Mouse (Mus musculus): Measurements from ENCODE around the gene Mthfd2l. TPM values are rescaled to one million over a fixed set of nuclear protein-coding genes. Genes with fewer than 3 reads are reported as not detected.

Mthfd2l gene
- polyA plus RNA-seq, 1 experiment from 2014 or later: 85.0 TPM

GRCm38 (mm10) chr5:90922958-90923357 lies 8.0 kb upstream of the Mthfd2l start:
- H3K4me2 ChIP-seq (ENCODE audit: low read depth, low read length, severe bottlenecking): no peak overlapping the region
- no peaks in the 10 kb centered on the region for H3K9me3 ChIP-seq (ENCODE audit: control insufficient read depth, low read length)
- DNase-seq (ENCODE audit: low spot score): no peak
- 90% methylated on average over 4 of the region's 4 CpGs for WGBS
- H3K4me3 ChIP-seq (ENCODE audit: low read depth, low read length): no peak overlapping the region
- H3K4me1 ChIP-seq (replicated peaks; ENCODE audit: control insufficient read depth, insufficient read depth, low read length): no peaks in the 10 kb centered on the region
- no peaks in the 10 kb centered on the region for H3K36me3 ChIP-seq (ENCODE audit: control insufficient read depth, insufficient read depth, low read length)
- H3K27ac ChIP-seq (ENCODE audit: low read depth, low read length): no peak overlapping the region
- H3K9ac ChIP-seq (ENCODE audit: low read length): no peak overlapping the region
- H3K27me3 ChIP-seq (ENCODE audit: control insufficient read depth, insufficient read depth, low read length): no peaks in the 10 kb centered on the region
- ATAC-seq (replicated peaks; ENCODE audit: low FRiP score): no peak

GRCm38 (mm10) chr5:90930546-90930945 lies 371 bp upstream of the Mthfd2l start:
- H3K4me1 ChIP-seq (replicated peaks; ENCODE audit: control insufficient read depth, insufficient read depth, low read length): 0 out of 2 replicates have a peak, but pooled peaks cover 3% of the 10 kb centered on the region
- H3K9me3 ChIP-seq (ENCODE audit: control insufficient read depth, low read length): no peaks in the 10 kb centered on the region
- no peaks in the 10 kb centered on the region for H3K27me3 ChIP-seq (ENCODE audit: control insufficient read depth, insufficient read depth, low read length)
- no peaks in the 10 kb centered on the region; the same call in 1 of the 2 replicates for H3K36me3 ChIP-seq (ENCODE audit: control insufficient read depth, insufficient read depth, low read length)
- 63% methylated on average over 2 of the region's 2 CpGs for WGBS
- peak overlapping the region; percentile 75 for H3K4me3 ChIP-seq (ENCODE audit: low read depth, low read length)
- H3K9ac ChIP-seq (ENCODE audit: low read length): peak overlapping the region; percentile 99
- peak overlapping the region; percentile 97 for H3K27ac ChIP-seq (ENCODE audit: low read depth, low read length)
- no peak; the same call in 1 of the 2 replicates for ATAC-seq (replicated peaks; ENCODE audit: low FRiP score)
- peak overlapping the region; percentile 58 for H3K4me2 ChIP-seq (ENCODE audit: low read depth, low read length, severe bottlenecking)
- no peak for DNase-seq (ENCODE audit: low spot score)

GRCm38 (mm10) chr5:90931911-90932310 lies 994 bp downstream of the Mthfd2l start:
- 7% methylated on average over 6 of the region's 6 CpGs for WGBS
- ATAC-seq (replicated peaks; ENCODE audit: low FRiP score) (peak; percentile 14; the same call in 1 of the 2 replicates), DNase-seq (ENCODE audit: low spot score) (no peak)
- Histone ChIP-seq H3K27ac (ENCODE audit: low read depth, low read length) (peak overlapping the region; percentile 97), H3K36me3 (ENCODE audit: control insufficient read depth, insufficient read depth, low read length) (no peaks in the 10 kb centered on the region; the same call in 1 of the 2 replicates), H3K4me2 (ENCODE audit: low read depth, low read length, severe bottlenecking) (peak overlapping the region; percentile 58), H3K4me1 (replicated peaks; ENCODE audit: control insufficient read depth, insufficient read depth, low read length) (0 out of 2 replicates have a peak, but pooled peaks cover 3% of the 10 kb centered on the region), H3K27me3 (ENCODE audit: control insufficient read depth, insufficient read depth, low read length) (no peaks in the 10 kb centered on the region), H3K4me3 (ENCODE audit: low read depth, low read length) (peak overlapping the region; percentile 75), H3K9ac (ENCODE audit: low read length) (peak overlapping the region; percentile 99), H3K9me3 (ENCODE audit: control insufficient read depth, low read length) (no peaks in the 10 kb centered on the region)

- 0 out of 2 replicates have a peak, but pooled peaks cover 3% of the 10 kb centered on the region for H3K4me1 ChIP-seq (replicated peaks; ENCODE audit: control insufficient read depth, insufficient read depth, low read length)
- ATAC-seq (replicated peaks; ENCODE audit: low FRiP score) (no peak), DNase-seq (ENCODE audit: low spot score) (no peak)
- no peak overlapping the region for H3K27ac ChIP-seq (ENCODE audit: low read depth, low read length)
- WGBS: 91% methylated on average over 2 of the region's 2 CpGs
- H3K4me2 ChIP-seq (ENCODE audit: low read depth, low read length, severe bottlenecking): no peak overlapping the region
- H3K9ac ChIP-seq (ENCODE audit: low read length): no peak overlapping the region
- no peaks in the 10 kb centered on the region; the same call in 1 of the 2 replicates for H3K36me3 ChIP-seq (ENCODE audit: control insufficient read depth, insufficient read depth, low read length)
- H3K9me3 ChIP-seq (ENCODE audit: control insufficient read depth, low read length): no peaks in the 10 kb centered on the region
- no peaks in the 10 kb centered on the region for H3K27me3 ChIP-seq (ENCODE audit: control insufficient read depth, insufficient read depth, low read length)
- H3K4me3 ChIP-seq (ENCODE audit: low read depth, low read length): no peak overlapping the region
Observed at GRCm38 (mm10) chr5:90936706-90937105, 5.8 kb downstream of the Mthfd2l start.

GRCm38 (mm10) chr5:90945453-90945852 lies 14.5 kb downstream of the Mthfd2l start:
- no peak overlapping the region for H3K4me2 ChIP-seq (ENCODE audit: low read depth, low read length, severe bottlenecking)
- H3K36me3 ChIP-seq (ENCODE audit: control insufficient read depth, insufficient read depth, low read length): no peaks in the 10 kb centered on the region
- H3K27ac ChIP-seq (ENCODE audit: low read depth, low read length): no peak overlapping the region
- H3K27me3 ChIP-seq (ENCODE audit: control insufficient read depth, insufficient read depth, low read length): no peaks in the 10 kb centered on the region
- no peaks in the 10 kb centered on the region for H3K4me1 ChIP-seq (replicated peaks; ENCODE audit: control insufficient read depth, insufficient read depth, low read length)
- H3K4me3 ChIP-seq (ENCODE audit: low read depth, low read length): no peak overlapping the region
- no peaks in the 10 kb centered on the region for H3K9me3 ChIP-seq (ENCODE audit: control insufficient read depth, low read length)
- no peak for ATAC-seq (replicated peaks; ENCODE audit: low FRiP score)
- no peak overlapping the region for H3K9ac ChIP-seq (ENCODE audit: low read length)
- DNase-seq (ENCODE audit: low spot score): no peak
- 96% methylated on average over 2 of the region's 2 CpGs for WGBS

- Histone ChIP-seq H3K4me2 (ENCODE audit: low read depth, low read length, severe bottlenecking) (no peak overlapping the region), H3K9ac (ENCODE audit: low read length) (no peak overlapping the region), H3K36me3 (ENCODE audit: control insufficient read depth, insufficient read depth, low read length) (no peaks in the 10 kb centered on the region), H3K27ac (ENCODE audit: low read depth, low read length) (no peak overlapping the region), H3K27me3 (ENCODE audit: control insufficient read depth, insufficient read depth, low read length) (no peaks in the 10 kb centered on the region), H3K4me1 (replicated peaks; ENCODE audit: control insufficient read depth, insufficient read depth, low read length) (no peaks in the 10 kb centered on the region), H3K9me3 (ENCODE audit: control insufficient read depth, low read length) (no peaks in the 10 kb centered on the region), H3K4me3 (ENCODE audit: low read depth, low read length) (no peak overlapping the region)
- 93% methylated on average over 15 of the region's 15 CpGs for WGBS
- ATAC-seq (replicated peaks; ENCODE audit: low FRiP score): no peak
- DNase-seq (ENCODE audit: low spot score): no peak
Observed at GRCm38 (mm10) chr5:90949499-90949898, 18.6 kb downstream of the Mthfd2l start.

GRCm38 (mm10) chr5:90951475-90951874 lies 20.6 kb downstream of the Mthfd2l start:
- H3K9me3 ChIP-seq (ENCODE audit: control insufficient read depth, low read length): no peaks in the 10 kb centered on the region
- no peak overlapping the region for H3K9ac ChIP-seq (ENCODE audit: low read length)
- no peaks in the 10 kb centered on the region for H3K27me3 ChIP-seq (ENCODE audit: control insufficient read depth, insufficient read depth, low read length)
- DNase-seq (ENCODE audit: low spot score) (no peak), ATAC-seq (replicated peaks; ENCODE audit: low FRiP score) (peak; percentile 61; the same call in 1 of the 2 replicates)
- H3K27ac ChIP-seq (ENCODE audit: low read depth, low read length): no peak overlapping the region
- no peaks in the 10 kb centered on the region for H3K4me1 ChIP-seq (replicated peaks; ENCODE audit: control insufficient read depth, insufficient read depth, low read length)
- no peak overlapping the region for H3K4me3 ChIP-seq (ENCODE audit: low read depth, low read length)
- 31% methylated on average over 2 of the region's 2 CpGs for WGBS
- no peak overlapping the region for H3K4me2 ChIP-seq (ENCODE audit: low read depth, low read length, severe bottlenecking)
- no peaks in the 10 kb centered on the region for H3K36me3 ChIP-seq (ENCODE audit: control insufficient read depth, insufficient read depth, low read length)

- WGBS: 88% methylated on average over 8 of the region's 8 CpGs
- Histone ChIP-seq H3K27me3 (ENCODE audit: control insufficient read depth, insufficient read depth, low read length) (no peaks in the 10 kb centered on the region), H3K9ac (ENCODE audit: low read length) (no peak overlapping the region), H3K4me1 (replicated peaks; ENCODE audit: control insufficient read depth, insufficient read depth, low read length) (no peaks in the 10 kb centered on the region), H3K36me3 (ENCODE audit: control insufficient read depth, insufficient read depth, low read length) (no peaks in the 10 kb centered on the region), H3K4me3 (ENCODE audit: low read depth, low read length) (no peak overlapping the region), H3K9me3 (ENCODE audit: control insufficient read depth, low read length) (no peaks in the 10 kb centered on the region), H3K27ac (ENCODE audit: low read depth, low read length) (no peak overlapping the region), H3K4me2 (ENCODE audit: low read depth, low read length, severe bottlenecking) (no peak overlapping the region)
- ATAC-seq (replicated peaks; ENCODE audit: low FRiP score) (no peak), DNase-seq (ENCODE audit: low spot score) (no peak)
Observed at GRCm38 (mm10) chr5:90952731-90953481, 22.0 kb downstream of the Mthfd2l start.

GRCm38 (mm10) chr5:90964316-90964715 lies 33.4 kb downstream of the Mthfd2l start:
- Histone ChIP-seq H3K4me3 (ENCODE audit: low read depth, low read length) (no peak overlapping the region), H3K9ac (ENCODE audit: low read length) (no peak overlapping the region), H3K36me3 (ENCODE audit: control insufficient read depth, insufficient read depth, low read length) (no peaks in the 10 kb centered on the region; the same call in 1 of the 2 replicates), H3K27ac (ENCODE audit: low read depth, low read length) (no peak overlapping the region), H3K4me2 (ENCODE audit: low read depth, low read length, severe bottlenecking) (no peak overlapping the region), H3K4me1 (replicated peaks; ENCODE audit: control insufficient read depth, insufficient read depth, low read length) (no peaks in the 10 kb centered on the region), H3K27me3 (ENCODE audit: control insufficient read depth, insufficient read depth, low read length) (no peaks in the 10 kb centered on the region), H3K9me3 (ENCODE audit: control insufficient read depth, low read length) (no peaks in the 10 kb centered on the region)
- ATAC-seq (replicated peaks; ENCODE audit: low FRiP score) (no peak), DNase-seq (ENCODE audit: low spot score) (peak; percentile 70)
- WGBS: 64% methylated on average over 4 of the region's 4 CpGs

Measured in forebrain, embryonic 11.5 days (tissue).